Mouse (Mus musculus) cerebellum, adult 2 months (tissue): ENCODE results near the gene Ccdc124. TPM values are rescaled to one million over a fixed set of nuclear protein-coding genes. Genes with fewer than 3 reads are reported as not detected.

Experiments used
- DNase-seq, 2 experiments: peaks; one replicate each; pipeline ENCODE4 v3.0.0; 2021
- H3K27ac ChIP-seq: fragments of 200-500 bp; 2 replicates; pipeline ENCODE4 v1.5.1; 2012; ENCODE audit warnings: low read length, control low read depth, inconsistent platforms; ENCODE audit not compliant: insufficient read depth
- H3K27me3 ChIP-seq: fragments of 200-500 bp; 2 replicates; pipeline ENCODE4 v1.6.1; 2012; ENCODE audit warnings: inconsistent platforms, mild to moderate bottlenecking, low read length, moderate library complexity; ENCODE audit not compliant: control insufficient read depth, insufficient read depth
- H3K4me1 ChIP-seq: fragments of 200-500 bp; 2 replicates; pipeline ENCODE4 v1.6.1; 2011; ENCODE audit warnings: low read length; ENCODE audit not compliant: control insufficient read depth, insufficient read depth
- H3K4me3 ChIP-seq: fragments of 200-500 bp; replicated peaks from 2 replicates; pipeline ENCODE3; 2011; ENCODE audit warnings: mild to moderate bottlenecking, low read depth, low read length, control low read depth; ENCODE audit not compliant: insufficient read depth
- CTCF ChIP-seq: fragments of 200-500 bp; IDR thresholded peaks from 2 replicates; pipeline ENCODE4 v1.5.1; 2011; ENCODE audit warnings: low read depth, mild to moderate bottlenecking, control low read depth, low read length, moderate library complexity, borderline replicate concordance; ENCODE audit not compliant: insufficient read depth
- POLR2A ChIP-seq: fragments of 200-500 bp; IDR thresholded peaks from 2 replicates; pipeline ENCODE4 v1.6.1; 2011; ENCODE audit warnings: low read length, control low read depth, borderline replicate concordance; ENCODE audit not compliant: insufficient read depth
- WGBS: fragments of 180-500 bp; shearing (Covaris S2); methylation state at CpG from one replicate; pipeline ENCODE4 v1.1.7; 2018; 5-methylcytosine and 5-hydroxymethylcytosine counted together
- polyA plus RNA-seq: library from polyadenylated mRNA; depleted of rRNA; stranded (reverse); fragments of >200 nt; gene quantifications from 2 replicates; pipeline ENCODE4 v1.2.3, GENCODE M21; 2012

Gene Ccdc124
- polyA plus RNA-seq, 1 experiment: 145 TPM

- no peak for DNase-seq
- Histone ChIP-seq H3K27ac (no peak overlapping the region), H3K27me3 (no peaks in the 10 kb centered on the region), H3K4me1 (no peaks in the 10 kb centered on the region), H3K4me3 (no peak overlapping the region)
- no peak for TF ChIP-seq CTCF
- no peak for TF ChIP-seq POLR2A
- 68% methylated on average over 3 of the region's 3 CpGs for WGBS
Measured at GRCm38 (mm10) chr8:70849333-70849990, 24.3 kb downstream of the Ccdc124 start.

DNA sequence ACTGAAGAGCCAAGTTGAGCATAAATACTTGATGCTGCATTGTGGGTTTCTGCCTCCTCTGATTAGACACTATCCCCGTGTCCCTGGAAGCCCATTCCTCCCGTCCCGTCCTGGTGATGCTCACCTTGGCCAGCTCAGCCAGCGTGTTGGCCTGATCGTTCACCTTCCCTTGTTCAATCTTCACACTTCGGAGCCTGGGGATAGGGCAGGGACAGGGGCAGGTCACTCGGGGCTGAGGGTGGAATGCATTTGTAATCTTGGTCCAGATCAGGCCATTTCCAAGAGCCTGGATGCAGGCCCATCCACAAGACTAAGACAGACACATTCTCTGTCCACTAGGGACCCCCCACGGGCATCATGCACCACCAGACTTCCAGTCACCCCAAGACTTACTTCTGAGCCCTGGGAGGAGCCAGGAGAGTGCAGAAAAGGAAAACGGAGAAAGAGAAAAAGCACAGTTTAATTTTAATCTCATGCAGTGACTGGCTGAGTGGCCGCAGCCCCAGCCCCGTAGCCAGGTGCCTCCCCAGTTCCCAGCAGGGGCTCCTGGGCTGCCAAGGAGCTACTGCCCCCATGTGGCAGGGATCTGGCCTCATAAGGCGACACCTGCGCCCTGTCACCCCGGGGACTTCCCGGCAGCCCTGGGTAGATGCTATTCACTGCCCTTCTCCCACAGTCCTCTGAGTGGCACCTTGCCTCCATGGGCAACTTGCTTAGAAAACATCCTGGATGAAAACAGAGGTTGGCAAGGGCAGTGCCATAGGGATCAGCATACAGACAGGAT, 27.2 kb downstream of the Ccdc124 start:
- H3K27ac ChIP-seq: no peak overlapping the region
- H3K27me3 ChIP-seq: no peaks in the 10 kb centered on the region
- no peak overlapping the region for H3K4me3 ChIP-seq
- DNase-seq: no peak
- WGBS: 50% methylated on average over 15 of the region's 15 CpGs
- no peaks in the 10 kb centered on the region for H3K4me1 ChIP-seq
- TF ChIP-seq CTCF (no peak), POLR2A (no peak)

- Histone ChIP-seq H3K4me3 (no peak overlapping the region), H3K27me3 (no peaks in the 10 kb centered on the region), H3K4me1 (no peaks in the 10 kb centered on the region), H3K27ac (no peak overlapping the region)
- 45% methylated on average over 5 of the region's 5 CpGs for WGBS
- no peak for DNase-seq
- TF ChIP-seq POLR2A: no peak
Measured at GRCm38 (mm10) chr8:70845108-70845507, 28.6 kb downstream of the Ccdc124 start.

DNA sequence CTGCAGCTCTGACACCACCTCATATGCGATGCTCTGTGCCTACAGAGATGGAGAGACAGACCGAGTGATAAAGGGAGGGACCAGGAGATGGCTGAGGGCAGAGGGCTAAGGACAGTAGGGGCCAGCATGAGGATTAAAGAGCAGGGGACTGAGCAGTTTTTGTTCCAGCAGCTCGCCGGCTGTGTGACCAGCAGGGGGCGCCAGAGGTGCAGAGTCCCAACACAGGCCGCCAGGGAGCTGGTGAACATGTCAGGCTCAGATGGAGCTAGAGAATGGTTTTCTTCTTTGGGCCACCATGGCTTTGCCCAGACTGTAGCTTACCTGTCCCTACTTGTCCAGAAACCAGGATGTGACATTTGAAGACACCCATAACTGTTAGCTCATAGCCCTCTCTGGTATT, 29.2 kb downstream of the Ccdc124 start:
- DNase-seq: peak; percentile 80 to 87
- peak; percentile 88 for TF ChIP-seq CTCF
- no peak for TF ChIP-seq POLR2A
- no peak overlapping the region for H3K27ac ChIP-seq
- whole genome bisulfite sequencing: 5% methylated on average over 6 of the region's 6 CpGs
- no peak overlapping the region for H3K4me3 ChIP-seq
- H3K27me3 ChIP-seq: no peaks in the 10 kb centered on the region
- no peaks in the 10 kb centered on the region for H3K4me1 ChIP-seq

DNA sequence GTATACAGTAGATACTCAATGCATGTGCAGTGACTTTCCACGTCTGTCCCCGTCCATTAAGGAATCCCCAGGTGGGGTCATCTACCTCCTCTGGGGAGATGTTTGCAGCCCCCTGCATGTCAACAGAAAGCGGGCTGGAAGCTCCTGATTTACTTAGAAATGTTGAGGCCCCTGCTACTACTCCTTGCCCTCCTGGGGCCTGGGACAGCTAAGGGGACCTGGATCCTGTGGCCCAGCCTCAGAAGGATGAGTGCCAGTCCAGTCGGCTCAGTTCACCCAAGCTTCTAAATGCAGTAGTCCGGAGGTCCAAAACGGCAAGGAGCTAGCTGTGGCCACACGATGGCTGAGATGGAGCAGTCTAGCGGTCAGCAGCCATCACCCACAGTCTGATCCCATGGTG, 29.8 kb downstream of the Ccdc124 start:
- Histone ChIP-seq H3K4me3 (no peak overlapping the region), H3K4me1 (no peaks in the 10 kb centered on the region), H3K27ac (no peak overlapping the region), H3K27me3 (no peaks in the 10 kb centered on the region)
- 86% methylated on average over 8 of the region's 8 CpGs for WGBS
- TF ChIP-seq POLR2A (no peak), CTCF (no peak)
- DNase-seq: no peak

DNA sequence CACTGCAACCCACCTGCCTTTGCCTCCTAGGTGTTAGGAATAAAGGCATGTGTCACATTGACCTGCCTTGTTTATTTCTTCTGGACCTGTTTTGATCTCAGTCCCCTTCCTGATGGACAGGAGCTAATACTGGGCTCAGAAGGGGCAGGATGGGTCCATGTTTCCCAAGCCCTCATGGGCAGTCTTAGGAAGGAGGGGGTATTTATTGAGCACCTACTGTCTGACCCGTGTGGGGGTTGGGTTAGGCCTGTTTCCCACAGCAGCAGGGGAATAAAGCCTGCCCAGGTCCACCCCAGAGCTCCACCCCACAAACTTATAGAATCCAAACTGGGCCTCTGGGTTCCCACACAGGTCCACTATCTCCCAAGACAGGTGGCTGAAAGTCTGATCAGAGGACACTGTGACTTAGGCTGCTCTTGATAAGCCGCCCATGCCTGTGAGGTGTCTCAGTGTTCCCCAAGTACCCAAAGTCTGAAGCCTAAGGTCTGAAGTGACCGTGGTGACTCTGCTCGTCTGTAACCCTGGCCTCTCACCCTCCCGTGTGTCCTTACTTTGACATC, 30.4 kb downstream of the Ccdc124 start:
- Histone ChIP-seq H3K27ac (no peak overlapping the region), H3K27me3 (no peaks in the 10 kb centered on the region), H3K4me1 (peaks cover 5% of the 10 kb centered on the region; the same call in 1 of the 2 replicates), H3K4me3 (no peak overlapping the region)
- WGBS: 81% methylated on average over 5 of the region's 5 CpGs
- DNase-seq: no peak
- TF ChIP-seq POLR2A: no peak
- no peak for TF ChIP-seq CTCF

DNA sequence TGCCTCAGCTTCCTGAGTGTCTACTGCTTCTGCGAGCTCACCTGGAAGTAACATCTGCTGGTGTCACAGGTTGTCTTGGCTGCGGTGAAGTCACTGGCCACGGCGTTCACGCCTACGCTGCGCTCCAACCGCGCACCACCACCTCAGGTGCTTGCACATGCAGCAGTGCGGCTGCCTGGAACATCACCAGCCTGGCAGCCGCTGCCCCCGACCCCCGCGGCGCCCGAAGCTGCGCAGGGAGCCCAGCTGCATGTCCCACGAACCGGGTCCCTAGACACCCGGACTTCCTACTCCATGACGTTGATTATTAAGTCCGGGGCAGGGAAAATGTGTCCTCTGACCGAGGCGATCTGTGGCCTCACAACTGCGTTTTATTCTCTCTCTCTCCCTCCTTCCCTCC, 31.3 kb downstream of the Ccdc124 start:
- no peak overlapping the region for H3K4me3 ChIP-seq
- DNase-seq: no peak
- 57% methylated on average over 25 of the region's 25 CpGs for WGBS
- H3K4me1 ChIP-seq: peaks cover 5% of the 10 kb centered on the region; the same call in 1 of the 2 replicates
- H3K27me3 ChIP-seq: no peaks in the 10 kb centered on the region
- no peak for TF ChIP-seq POLR2A
- no peak overlapping the region for H3K27ac ChIP-seq
